ENCODE assay signal across 1 mouse cellular context in the genomic region with DNA sequence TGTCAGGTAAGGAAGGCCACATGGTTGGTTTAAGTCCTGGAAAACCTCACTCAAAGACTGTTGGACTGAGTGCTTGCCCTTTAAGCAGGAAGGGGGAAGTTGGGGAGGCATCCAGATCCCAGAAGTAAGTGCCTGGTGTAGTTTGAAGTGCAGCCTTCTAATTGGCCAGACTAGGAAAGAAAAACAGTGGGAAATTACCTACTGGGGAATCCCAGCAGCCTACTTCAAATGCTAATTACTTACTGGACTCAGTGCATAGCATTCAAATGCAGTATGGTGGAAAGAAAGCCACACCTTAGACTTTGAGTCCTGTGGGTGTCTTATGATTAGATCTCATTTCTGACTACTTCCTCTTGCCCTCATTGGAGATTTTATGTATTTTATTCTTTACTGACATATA.
A peak's percentile ranks its signal among the peaks of the same experiment; 100 is the strongest.
TF ChIP-seq lines count a peak whose summit lies in the region.

No protein-coding gene starts in this region.

TF ChIP-seq in CH12.LX, 34 proteins besides CTCF, POLR2A, EP300 and RAD21 (continued from another document):
- TF ChIP-seq NELFE (IDR thresholded peaks at IDR 0.05; ENCODE audit: low read depth, low read length) (peak; percentile 11; the same call in 1 of the 2 replicates), UBTF (IDR thresholded peaks at IDR 0.05; ENCODE audit: low read depth, low read length) (no peak), POLR2AphosphoS2 (IDR thresholded peaks at IDR 0.05; ENCODE audit: low read depth, low read length) (no peak), MAFK (IDR thresholded peaks at IDR 0.05; ENCODE audit: insufficient replicate concordance, low read length) (no peak), SIN3A (IDR thresholded peaks at IDR 0.05; ENCODE audit: low read length) (no peak; the same call in 1 of the 2 replicates), GABPA (IDR thresholded peaks at IDR 0.05; ENCODE audit: insufficient replicate concordance, low read depth, low read length) (no peak), MEF2A (IDR thresholded peaks at IDR 0.05; ENCODE audit: borderline replicate concordance, low read depth, low read length) (peak; percentile 78; the same call in 1 of the 2 replicates), ZC3H11A (IDR thresholded peaks at IDR 0.05; ENCODE audit: low read depth, low read length) (no peak), ZKSCAN1 (IDR thresholded peaks at IDR 0.05; ENCODE audit: borderline replicate concordance, low read depth, low read length) (no peak), PAX5 (IDR thresholded peaks at IDR 0.05; ENCODE audit: low read length) (no peak), NRF1 (IDR thresholded peaks at IDR 0.05; ENCODE audit: low read depth, low read length) (no peak)
TF ChIP-seq in CH12.LX: peak in this region for 12.
